Mouse (Mus musculus) forebrain, postnatal 0 days (tissue): ENCODE data around the gene H1fx. TPM values are rescaled to one million over a fixed set of nuclear protein-coding genes. Genes with fewer than 3 reads are reported as not detected.

Experiments
- ATAC-seq: fragments of 200-750 bp; cut with Nextera tagmentation; 2 replicates; pipeline ENCODE4 v1.8.0; 2017; ENCODE audit warnings: mild to moderate bottlenecking, moderate library complexity
- DNase-seq: peaks from one replicate; pipeline ENCODE4 v3.0.0-alpha.2; 2015
- H3K27ac ChIP-seq: fragments of 300-500 bp; sonication (generic); 2 replicates; pipeline ENCODE4 v1.5.1; 2014; ENCODE audit warnings: low read depth, mild to moderate bottlenecking, antibody characterized with exemption, low read length, moderate library complexity, mixed read lengths
- H3K27me3 ChIP-seq: fragments of 300-500 bp; sonication (generic); 2 replicates; pipeline ENCODE4 v1.6.1; 2014; ENCODE audit warnings: mild to moderate bottlenecking, low read length, mixed read lengths; ENCODE audit not compliant: insufficient read depth
- H3K36me3 ChIP-seq: fragments of 300-500 bp; sonication (generic); 2 replicates; pipeline ENCODE4 v1.6.1; 2014; ENCODE audit warnings: mild to moderate bottlenecking, moderate library complexity; ENCODE audit not compliant: insufficient read depth
- H3K4me1 ChIP-seq: fragments of 300-500 bp; sonication (generic); 2 replicates; pipeline ENCODE4 v1.6.1; 2014; ENCODE audit warnings: antibody characterized with exemption; ENCODE audit not compliant: insufficient read depth
- H3K4me2 ChIP-seq: fragments of 300-500 bp; sonication (generic); 2 replicates; pipeline ENCODE4 v1.6.1; 2014; ENCODE audit warnings: low read depth, mild to moderate bottlenecking, moderate library complexity
- H3K4me3 ChIP-seq: fragments of 300-500 bp; sonication (generic); 2 replicates; pipeline ENCODE4 v1.5.1; 2014; ENCODE audit warnings: low read depth, low read length, mixed read lengths
- H3K9ac ChIP-seq: fragments of 300-500 bp; sonication (generic); 2 replicates; pipeline ENCODE4 v1.6.1; 2014; ENCODE audit warnings: mild to moderate bottlenecking
- H3K9me3 ChIP-seq: fragments of 300-500 bp; sonication (generic); 2 replicates; pipeline ENCODE4 v1.6.1; 2016; ENCODE audit warnings: low read length
- CTCF ChIP-seq: sonication (generic); IDR thresholded peaks from 2 replicates; pipeline ENCODE4 v1.5.1; 2016; ENCODE audit warnings: antibody characterized with exemption, control low read depth, low read depth
- WGBS: fragments of 180-500 bp; shearing (Covaris S2); extraction: QIAGEN DNeasy Blood & Tissue Kit; methylation state at CpG from one replicate; pipeline ENCODE4 v1.1.7; 2014; 5-methylcytosine and 5-hydroxymethylcytosine counted together
- microRNA-seq, 2 experiments: library from miRNA; unstranded; fragments of <30 nt; microRNA quantifications; one replicate each; pipeline ENCODE4; 2016
- polyA plus RNA-seq: library from polyadenylated mRNA; unstranded; fragments of >200 nt; fragmentation: Nextera tagmentation; extraction: Ambion mirVana; gene quantifications from 2 replicates; pipeline ENCODE4 v1.2.1, GENCODE M21; 2015
- total RNA-seq: library from RNA; depleted of rRNA; stranded (reverse); fragments of >200 nt; gene quantifications from 2 replicates; pipeline ENCODE4 v1.2.3, GENCODE M21; 2014; rRNA removed

Gene H1fx
- total and polyA plus RNA-seq, 2 experiments from 2014 or later: 26.7 to 66.3 TPM

DNA sequence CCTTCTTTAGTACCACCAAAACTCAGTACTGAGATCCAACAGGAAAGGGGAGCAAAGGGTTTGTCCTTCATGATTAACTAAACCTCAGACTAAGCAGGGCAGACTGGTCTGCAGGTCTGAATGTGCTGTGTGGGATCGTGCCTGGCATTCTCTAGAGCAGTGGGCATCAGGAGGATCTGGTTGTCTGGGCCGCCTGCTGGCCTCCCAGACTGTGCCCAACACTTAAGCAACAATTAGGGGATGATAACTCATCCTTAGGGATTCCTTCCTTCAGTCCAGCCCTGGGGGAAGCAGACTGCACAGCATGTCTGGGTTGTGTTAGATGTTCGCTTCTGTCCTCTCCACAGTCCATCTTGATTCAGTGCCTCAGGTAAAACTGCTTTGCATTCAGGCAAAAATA lies 42.5 kb downstream of the H1fx start:
- Histone ChIP-seq H3K4me1 (no peaks in the 10 kb centered on the region), H3K27ac (no peak overlapping the region), H3K27me3 (no peaks in the 10 kb centered on the region), H3K4me2 (no peak overlapping the region), H3K36me3 (peaks cover 34% of the 10 kb centered on the region), H3K9ac (no peak overlapping the region), H3K9me3 (no peaks in the 10 kb centered on the region), H3K4me3 (no peak overlapping the region)
- WGBS: 93% methylated on average over 3 of the region's 3 CpGs
- DNase-seq (no peak), ATAC-seq (no peak)
- TF ChIP-seq CTCF: no peak

GRCm38 (mm10) chr6:87937178-87937788 lies 44.2 kb downstream of the H1fx start:
- Histone ChIP-seq H3K9ac (no peak overlapping the region), H3K27me3 (no peaks in the 10 kb centered on the region), H3K4me2 (no peak overlapping the region), H3K4me3 (no peak overlapping the region), H3K9me3 (no peaks in the 10 kb centered on the region), H3K27ac (no peak overlapping the region), H3K36me3 (peaks cover 45% of the 10 kb centered on the region), H3K4me1 (no peaks in the 10 kb centered on the region)
- 36% methylated on average over 19 of the region's 19 CpGs for WGBS
- peak; percentile 84 for ATAC-seq
- DNase-seq: peak; percentile 32
- TF ChIP-seq CTCF: no peak

DNA sequence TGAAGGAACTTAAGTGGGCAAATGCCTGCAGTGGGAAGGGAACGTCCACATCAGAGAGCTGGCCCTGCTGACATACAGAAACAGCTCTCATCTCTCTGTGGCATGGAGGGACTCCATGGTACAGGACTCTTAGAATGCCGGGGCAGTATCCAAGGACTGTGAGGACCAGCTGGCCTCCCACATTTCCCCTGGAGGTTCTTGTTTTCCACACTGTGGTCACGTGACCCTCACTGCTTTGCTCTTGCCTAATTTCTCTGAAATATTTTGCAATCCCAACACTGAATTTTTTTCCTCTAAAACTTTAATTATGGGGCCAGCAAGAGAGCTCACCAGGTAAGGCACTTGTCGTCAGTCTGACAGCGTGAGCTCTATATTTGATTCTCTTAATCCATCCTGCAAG lies 46.4 kb downstream of the H1fx start:
- H3K9ac ChIP-seq: no peak overlapping the region
- H3K36me3 ChIP-seq: peaks cover 44% of the 10 kb centered on the region
- TF ChIP-seq CTCF: no peak
- DNase-seq (no peak), ATAC-seq (no peak)
- H3K27ac ChIP-seq: no peak overlapping the region
- H3K4me1 ChIP-seq: no peaks in the 10 kb centered on the region
- WGBS: 93% methylated on average over 5 of the region's 5 CpGs
- H3K27me3 ChIP-seq: no peaks in the 10 kb centered on the region
- no peak overlapping the region for H3K4me2 ChIP-seq
- H3K4me3 ChIP-seq: no peak overlapping the region
- no peaks in the 10 kb centered on the region for H3K9me3 ChIP-seq

Small RNA genes lying within 50 kb of the gene (microRNA-seq; reads per million reads assigned to microRNA genes)
- 1.1 to 1.2 reads per million in 2 experiments for gene Gm47286

Other genes starting within 250 kb of the H1fx start
- 0.33 TPM in 1 of 2 replicates, not detected in the other for gene Gp9, start 203.6 kb downstream of the H1fx start, total RNA-seq
- gene Gp9, start 203.6 kb downstream of the H1fx start, polyA plus RNA-seq: 0.18 and 0.28 TPM in 2 replicates
- gene Rab43, start 169.5 kb downstream of the H1fx start, total RNA-seq: 14.2 and 24.3 TPM in 2 replicates
- gene Rab43, start 169.5 kb downstream of the H1fx start, polyA plus RNA-seq: 7.2 and 9.3 TPM in 2 replicates
- 1.7 and 4.7 TPM in 2 replicates for gene Gm45140, start 145.8 kb downstream of the H1fx start, total RNA-seq
- 1.0 and 2.0 TPM in 2 replicates for gene Gm45140, start 145.8 kb downstream of the H1fx start, polyA plus RNA-seq
- 30.1 and 31.5 TPM in 2 replicates for gene Isy1, start 142.8 kb downstream of the H1fx start, total RNA-seq
- 28.2 and 28.5 TPM in 2 replicates for gene Isy1, start 142.8 kb downstream of the H1fx start, polyA plus RNA-seq
- 244 and 321 TPM in 2 replicates for gene Cnbp, start 130.5 kb downstream of the H1fx start, total RNA-seq
- 684 and 687 TPM in 2 replicates for gene Cnbp, start 130.5 kb downstream of the H1fx start, polyA plus RNA-seq
- gene Copg1, start 93.8 kb downstream of the H1fx start, total RNA-seq: 171 and 186 TPM in 2 replicates
- 163 and 180 TPM in 2 replicates for gene Copg1, start 93.8 kb downstream of the H1fx start, polyA plus RNA-seq
- gene Hmces, start 67.7 kb downstream of the H1fx start, total RNA-seq: 25.7 and 42.5 TPM in 2 replicates
- gene Hmces, start 67.7 kb downstream of the H1fx start, polyA plus RNA-seq: 40.4 and 45.2 TPM in 2 replicates
- gene Rab7, start 63.6 kb upstream of the H1fx start, total RNA-seq: 75.9 and 88.9 TPM in 2 replicates
- 360 and 367 TPM in 2 replicates for gene Rab7, start 63.6 kb upstream of the H1fx start, polyA plus RNA-seq
- 156 and 192 TPM in 2 replicates for gene Rpn1, start 102.8 kb upstream of the H1fx start, total RNA-seq
- gene Rpn1, start 102.8 kb upstream of the H1fx start, polyA plus RNA-seq: 242 and 248 TPM in 2 replicates
- 1.2 and 2.3 TPM in 2 replicates for gene Gata2, start 212.3 kb upstream of the H1fx start, total RNA-seq
- 4.6 and 5.6 TPM in 2 replicates for gene Gata2, start 212.3 kb upstream of the H1fx start, polyA plus RNA-seq
- not detected in 2 replicates for gene Dnajb8, start 240.6 kb upstream of the H1fx start, total RNA-seq
- gene Dnajb8, start 240.6 kb upstream of the H1fx start, polyA plus RNA-seq: not detected in 2 replicates